In the genomic region with DNA sequence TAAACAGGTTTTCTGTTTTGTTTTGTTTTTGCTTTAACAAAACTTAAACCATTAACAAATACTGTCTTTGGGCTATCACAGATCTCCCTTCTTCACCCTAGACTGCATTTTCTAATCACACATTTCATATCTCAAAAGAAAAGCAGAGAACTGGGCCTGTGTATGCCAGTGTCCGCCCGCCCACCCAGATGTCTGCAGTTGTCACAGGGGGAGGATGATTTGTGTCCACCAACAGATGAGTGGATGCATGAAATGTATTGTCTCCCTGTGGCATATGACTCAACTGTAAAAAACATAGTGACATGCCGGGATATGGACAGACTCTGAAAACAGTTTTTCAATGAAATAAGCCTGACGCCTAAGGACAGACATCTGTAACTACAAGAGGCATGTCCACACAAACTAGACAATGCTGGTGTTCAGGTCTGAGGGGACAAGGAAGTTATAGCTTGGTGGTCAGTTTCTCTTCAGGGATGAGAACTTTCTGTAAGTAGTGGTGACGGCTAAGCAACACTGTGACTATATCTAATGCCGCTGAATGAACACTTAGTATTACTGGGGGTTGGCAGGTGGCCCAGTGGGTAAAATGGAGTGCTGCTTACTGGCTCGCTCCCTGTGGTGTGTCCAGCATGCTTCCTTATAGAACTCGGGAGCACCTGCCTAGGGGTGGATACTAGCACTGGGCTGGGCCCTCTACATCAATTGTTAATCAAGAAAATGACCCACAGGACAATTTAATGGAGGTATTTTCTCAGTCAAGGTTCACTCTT, we compare ENCODE assay signal across 15 mouse cellular contexts.
"Had no signal": no experiment of that assay in that cellular context is flagged by ENCODE, and none has a peak within 500 bp of the region (broad histone marks: within the 10 kb centered on the region; RNA-seq: fewer than 3 reads in every experiment).

No protein-coding gene starts in this region.

- DNase-seq: kidney, adult 2 months; kidney, postnatal 14 days; left cerebral cortex, postnatal 4 days; lung, adult 2 months; lung, postnatal 10 days; right cerebral cortex, postnatal 4 days; spleen, adult 18-20 months; thymus, adult 2 months; thymus, postnatal 25 days had no signal

- H3K4me3 ChIP-seq: kidney, embryonic 15.5 days; limb, embryonic 13.5 days; liver, embryonic 15.5 days; midbrain, embryonic 12.5 days had no signal

- H3K4me1 ChIP-seq: kidney, embryonic 15.5 days; liver, embryonic 15.5 days had no signal

- H3K9me3 ChIP-seq: kidney, embryonic 15.5 days; limb, embryonic 13.5 days; liver, embryonic 15.5 days; midbrain, embryonic 12.5 days had no signal

- H3K36me3 ChIP-seq: kidney, embryonic 15.5 days; limb, embryonic 13.5 days; liver, embryonic 15.5 days; midbrain, embryonic 12.5 days had no signal

- H3K27ac ChIP-seq: kidney, embryonic 15.5 days; limb, embryonic 13.5 days; liver, embryonic 15.5 days; macrophage; midbrain, embryonic 12.5 days had no signal

- H3K27me3 ChIP-seq: kidney, embryonic 15.5 days; liver, embryonic 15.5 days; midbrain, embryonic 12.5 days had no signal

- H3K4me2 ChIP-seq: kidney, embryonic 15.5 days; limb, embryonic 13.5 days; liver, embryonic 15.5 days; midbrain, embryonic 12.5 days had no signal

- ATAC-seq: midbrain, embryonic 16.5 days had no signal

- H3K9ac ChIP-seq: kidney, embryonic 15.5 days; limb, embryonic 13.5 days; liver, embryonic 15.5 days; midbrain, embryonic 12.5 days had no signal
